Mouse (Mus musculus): ENCODE measurements at regions not wholly inside any gene's neighbourhood (a gene's known extent, or its start where the extent isn't known, plus 50 kb on each side); places are given as distances from the start of the nearest gene placed in this dataset.

GRCm38 (mm10) chr1:73184477-73184876 lies 168.8 kb upstream of the Tnp1 start:
- no peak for TF ChIP-seq POLR2A (IDR thresholded peaks at IDR 0.05; ENCODE audit: borderline replicate concordance, insufficient read depth, low read length)
- no peak for TF ChIP-seq CTCF (IDR thresholded peaks at IDR 0.05; ENCODE audit: borderline replicate concordance, insufficient read depth, low read depth, low read length)

Data from cerebellum, adult 2 months (tissue).